Mouse (Mus musculus): ENCODE data around the gene Tecr. TPM values are rescaled to one million over a fixed set of nuclear protein-coding genes. Genes with fewer than 3 reads are reported as not detected.
A peak's percentile ranks its signal among the peaks of the same experiment; 100 is the strongest.

Tecr gene
- total and polyA plus RNA-seq, 3 experiments, result 74.2 to 229 TPM; not detected in 1

- no peak for TF ChIP-seq POLR2AphosphoS5 (IDR thresholded peaks at IDR 0.05; ENCODE audit: borderline replicate concordance, low read depth, low read length)
- TF ChIP-seq RAD21 (IDR thresholded peaks at IDR 0.05; ENCODE audit: low read depth, low read length), result no peak
- no peak for TF ChIP-seq KAT2A (conservative IDR thresholded peaks at IDR 0.05; ENCODE audit: low read depth, low read length)
- TF ChIP-seq ETS1 (IDR thresholded peaks at IDR 0.05; ENCODE audit: low read depth, low read length), result no peak
- no peak for TF ChIP-seq USF2 (IDR thresholded peaks at IDR 0.05; ENCODE audit: borderline replicate concordance in 1 of 2, insufficient read depth in 1 of 2, low read depth in 1 of 2, low read length in 2 of 2)
- TF ChIP-seq TBP (IDR thresholded peaks at IDR 0.05; ENCODE audit: low read depth, low read length), result no peak
- TF ChIP-seq MAZ (IDR thresholded peaks at IDR 0.05; ENCODE audit: low read depth, low read length), result no peak
- no peak for TF ChIP-seq MAX (IDR thresholded peaks at IDR 0.05; ENCODE audit: low read length)
- no peak for TF ChIP-seq GABPA (IDR thresholded peaks at IDR 0.05; ENCODE audit: low read depth, low read length)
- TF ChIP-seq CTCF (IDR thresholded peaks at IDR 0.05 in 2 of 3, conservative IDR thresholded peaks at IDR 0.05 in 1 of 3; ENCODE audit: control insufficient read depth in 1 of 3, insufficient read depth in 1 of 3, low read depth in 2 of 3, low read length in 3 of 3, poor library complexity in 1 of 3, severe bottlenecking in 1 of 3), result no peak
- TF ChIP-seq ELF1 (IDR thresholded peaks at IDR 0.05; ENCODE audit: low read depth, low read length), result no peak
- no peak for TF ChIP-seq CHD1 (IDR thresholded peaks at IDR 0.05; ENCODE audit: low read depth, low read length)
- no peak for TF ChIP-seq HCFC1 (IDR thresholded peaks at IDR 0.05; ENCODE audit: low read depth, low read length)
- TF ChIP-seq E2F4 (IDR thresholded peaks at IDR 0.05; ENCODE audit: borderline replicate concordance, low read depth, low read length), result no peak
- TF ChIP-seq POLR2AphosphoS2 (IDR thresholded peaks at IDR 0.05; ENCODE audit: low read length), result no peak
- TF ChIP-seq NRF1 (IDR thresholded peaks at IDR 0.05; ENCODE audit: insufficient read depth, low read depth, low read length, poor library complexity, severe bottlenecking), result no peak
- TF ChIP-seq ZNF384 (IDR thresholded peaks at IDR 0.05; ENCODE audit: low read depth, low read length), result no peak
- TF ChIP-seq POLR2A (IDR thresholded peaks at IDR 0.05; ENCODE audit: control insufficient read depth in 1 of 2, insufficient read depth in 1 of 2, low read depth in 1 of 2, low read length in 2 of 2, poor library complexity in 1 of 2), result no peak
- no peak for TF ChIP-seq MYB (IDR thresholded peaks at IDR 0.05; ENCODE audit: low read depth, low read length)
- Histone ChIP-seq H3K27me3 (ENCODE audit: control insufficient read depth in 1 of 2, insufficient read depth in 2 of 2, low read length in 2 of 2) (no peaks in the 10 kb centered on the region), H3K9ac (ENCODE audit: control insufficient read depth, low read depth, low read length, poor library complexity, severe bottlenecking) (no peak overlapping the region), H3K4me1 (ENCODE audit: control insufficient read depth in 1 of 2, insufficient read depth in 2 of 2, low read length in 2 of 2) (peaks cover 0 to 4% of the 10 kb centered on the region in 2 experiments; a peak in 2 of 4 replicates), H3K9me3 (replicated peaks; ENCODE audit: insufficient read depth, low read length) (no peaks in the 10 kb centered on the region), H3K4me3 (ENCODE audit: control insufficient read depth in 1 of 2, insufficient read depth in 1 of 2, low read depth in 2 of 2, low read length in 2 of 2) (no peak overlapping the region), H3K27ac (ENCODE audit: control insufficient read depth, low read depth, low read length) (no peak overlapping the region), H3K79me2 (ENCODE audit: control insufficient read depth, insufficient read depth, low read length, poor library complexity) (no peaks in the 10 kb centered on the region; the same call in 1 of the 2 replicates), H3K36me3 (ENCODE audit: control insufficient read depth in 1 of 2, insufficient read depth in 2 of 2, low read length in 2 of 2) (no peaks in the 10 kb centered on the region; a peak in 1 of 4 replicates)
- no peak for DNase-seq (ENCODE audit: low read depth, low spot score)
Measured at GRCm38 (mm10) chr8:83654725-83655124, 47.0 kb upstream of the Tecr start.

- no peak overlapping the region for H3K27ac ChIP-seq (ENCODE audit: control insufficient read depth, low read depth, low read length)
- DNase-seq (ENCODE audit: low read depth, low spot score), result no peak
- H3K36me3 ChIP-seq (ENCODE audit: control insufficient read depth in 1 of 2, insufficient read depth in 2 of 2, low read length in 2 of 2), result no peaks in the 10 kb centered on the region; a peak in 1 of 4 replicates
- H3K27me3 ChIP-seq (ENCODE audit: control insufficient read depth in 1 of 2, insufficient read depth in 2 of 2, low read length in 2 of 2), result no peaks in the 10 kb centered on the region
- H3K9me3 ChIP-seq (replicated peaks; ENCODE audit: insufficient read depth, low read length), result no peaks in the 10 kb centered on the region
- H3K4me1 ChIP-seq (ENCODE audit: control insufficient read depth in 1 of 2, insufficient read depth in 2 of 2, low read length in 2 of 2), result peaks cover 0 to 4% of the 10 kb centered on the region in 2 experiments; a peak in 2 of 4 replicates
- H3K9ac ChIP-seq (ENCODE audit: control insufficient read depth, low read depth, low read length, poor library complexity, severe bottlenecking), result peak overlapping the region; percentile 15; the same call in 1 of the 2 replicates
- H3K4me3 ChIP-seq (ENCODE audit: control insufficient read depth in 1 of 2, insufficient read depth in 1 of 2, low read depth in 2 of 2, low read length in 2 of 2), result peak overlapping the region in 1 of 2 experiments; percentile 86; a peak in 2 of 4 replicates
- H3K79me2 ChIP-seq (ENCODE audit: control insufficient read depth, insufficient read depth, low read length, poor library complexity), result no peaks in the 10 kb centered on the region; the same call in 1 of the 2 replicates
- TF ChIP-seq UBTF (IDR thresholded peaks at IDR 0.05; ENCODE audit: borderline replicate concordance, insufficient read depth, low read depth, low read length) (no peak), ZMIZ1 (IDR thresholded peaks at IDR 0.05; ENCODE audit: low read depth, low read length) (no peak), MAZ (IDR thresholded peaks at IDR 0.05; ENCODE audit: low read depth, low read length) (no peak; the same call in 1 of the 2 replicates)
Measured at GRCm38 (mm10) chr8:83653662-83654017, 45.9 kb upstream of the Tecr start.
